Mouse (Mus musculus): ENCODE measurements around the gene Ccdc71l. TPM values are rescaled to one million over a fixed set of nuclear protein-coding genes. Genes with fewer than 3 reads are reported as not detected.

Ccdc71l gene
- polyA plus RNA-seq, 1 experiment from 2014 or later: 5.0 TPM

GRCm38 (mm10) chr12:32381011-32381410 is 2.5 kb downstream of the Ccdc71l start:
- WGBS: 93% methylated on average over 2 of the region's 2 CpGs
- ATAC-seq (replicated peaks; ENCODE audit: low FRiP score, low TSS enrichment, low read depth): no peak

DNA sequence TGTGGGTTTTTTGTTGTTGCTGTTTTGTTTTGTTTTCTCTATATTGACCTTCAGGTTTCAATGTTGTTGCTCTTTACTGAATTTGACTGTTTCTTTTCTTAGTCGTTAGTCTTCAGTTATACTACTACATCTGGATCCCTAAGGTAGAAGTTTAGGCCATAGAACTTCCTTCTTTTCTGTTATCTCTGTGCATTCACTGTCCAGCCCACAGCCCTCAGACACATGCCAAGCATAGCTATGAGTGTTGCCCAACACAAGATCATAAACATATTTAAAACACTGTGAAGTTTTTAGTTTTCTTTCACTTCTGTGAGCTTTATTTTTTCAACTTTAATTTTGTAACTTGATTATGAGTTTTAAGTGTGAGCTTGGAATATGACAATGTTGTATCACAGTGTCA is 41.0 kb downstream of the Ccdc71l start:
- 83% methylated on average over 1 of the region's 1 CpGs for whole genome bisulfite sequencing
- Histone ChIP-seq H3K4me2 (ENCODE audit: low read length) (no peak overlapping the region), H3K4me1 (replicated peaks; ENCODE audit: control insufficient read depth, insufficient read depth, low read length) (no peaks in the 10 kb centered on the region), H3K27me3 (replicated peaks; ENCODE audit: control insufficient read depth, insufficient read depth, low read length) (no peaks in the 10 kb centered on the region), H3K36me3 (ENCODE audit: control insufficient read depth, insufficient read depth, low read length) (no peaks in the 10 kb centered on the region), H3K9ac (ENCODE audit: low read length) (no peak overlapping the region), H3K9me3 (ENCODE audit: control insufficient read depth, low read length) (no peaks in the 10 kb centered on the region), H3K4me3 (ENCODE audit: low read depth, low read length) (no peak overlapping the region), H3K27ac (ENCODE audit: low read depth) (no peak overlapping the region)
- DNase-seq (ENCODE audit: low spot score) (no peak), ATAC-seq (replicated peaks; ENCODE audit: low FRiP score, low TSS enrichment, low read depth) (no peak)

More at GRCm38 (mm10) chr12:32381011-32381410, 2.5 kb downstream of the Ccdc71l start:
- Histone ChIP-seq H3K9ac (ENCODE audit: low read length) (no peak overlapping the region), H3K4me2 (ENCODE audit: low read length) (peak overlapping the region; percentile 81), H3K27me3 (replicated peaks; ENCODE audit: control insufficient read depth, insufficient read depth, low read length) (no peaks in the 10 kb centered on the region), H3K4me3 (ENCODE audit: low read depth, low read length) (peak overlapping the region; percentile 79), H3K36me3 (ENCODE audit: control insufficient read depth, insufficient read depth, low read length) (no peaks in the 10 kb centered on the region), H3K27ac (ENCODE audit: low read depth) (no peak overlapping the region), H3K4me1 (replicated peaks; ENCODE audit: control insufficient read depth, insufficient read depth, low read length) (peaks cover 15% of the 10 kb centered on the region; the same call in 1 of the 2 replicates), H3K9me3 (ENCODE audit: control insufficient read depth, low read length) (no peaks in the 10 kb centered on the region)
- no peak for DNase-seq (ENCODE audit: low spot score)

- Histone ChIP-seq H3K9ac (ENCODE audit: low read length) (no peak overlapping the region), H3K27ac (ENCODE audit: low read depth) (no peak overlapping the region), H3K9me3 (ENCODE audit: control insufficient read depth, low read length) (no peaks in the 10 kb centered on the region), H3K4me3 (ENCODE audit: low read depth, low read length) (no peak overlapping the region), H3K27me3 (replicated peaks; ENCODE audit: control insufficient read depth, insufficient read depth, low read length) (no peaks in the 10 kb centered on the region), H3K4me1 (replicated peaks; ENCODE audit: control insufficient read depth, insufficient read depth, low read length) (no peaks in the 10 kb centered on the region), H3K4me2 (ENCODE audit: low read length) (no peak overlapping the region), H3K36me3 (ENCODE audit: control insufficient read depth, insufficient read depth, low read length) (no peaks in the 10 kb centered on the region)
- ATAC-seq (replicated peaks; ENCODE audit: low FRiP score, low TSS enrichment, low read depth) (no peak), DNase-seq (ENCODE audit: low spot score) (no peak)
These were observed 49.3 kb downstream of the Ccdc71l start for GRCm38 (mm10) chr12:32427832-32428231.

GRCm38 (mm10) chr12:32431004-32431403 is 52.5 kb downstream of the Ccdc71l start:
- no peak for DNase-seq (ENCODE audit: low spot score)
- H3K27ac ChIP-seq (ENCODE audit: low read depth): no peak overlapping the region
- 79% methylated on average over 1 of the region's 1 CpGs for WGBS
- ATAC-seq (replicated peaks; ENCODE audit: low FRiP score, low TSS enrichment, low read depth): no peak
- no peaks in the 10 kb centered on the region for H3K27me3 ChIP-seq (replicated peaks; ENCODE audit: control insufficient read depth, insufficient read depth, low read length)
- H3K9ac ChIP-seq (ENCODE audit: low read length): no peak overlapping the region
- no peaks in the 10 kb centered on the region for H3K9me3 ChIP-seq (ENCODE audit: control insufficient read depth, low read length)
- H3K4me3 ChIP-seq (ENCODE audit: low read depth, low read length): no peak overlapping the region
- H3K4me1 ChIP-seq (replicated peaks; ENCODE audit: control insufficient read depth, insufficient read depth, low read length): no peaks in the 10 kb centered on the region
- H3K36me3 ChIP-seq (ENCODE audit: control insufficient read depth, insufficient read depth, low read length): no peaks in the 10 kb centered on the region
- H3K4me2 ChIP-seq (ENCODE audit: low read length): no peak overlapping the region

Other genes starting within 250 kb of the Ccdc71l start
- 2.9 and 3.7 TPM in 2 replicates for gene Pik3cg, start 170.0 kb upstream of the Ccdc71l start, polyA plus RNA-seq (2014; fragmentation: Nextera tagmentation; extraction: Ambion mirVana)